Mouse (Mus musculus): ENCODE results near the gene Cactin. TPM values are rescaled to one million over a fixed set of nuclear protein-coding genes. Genes with fewer than 3 reads are reported as not detected.

The Cactin gene
- polyA plus RNA-seq, 1 experiment from 2014 or later: 49.9 TPM

DNA sequence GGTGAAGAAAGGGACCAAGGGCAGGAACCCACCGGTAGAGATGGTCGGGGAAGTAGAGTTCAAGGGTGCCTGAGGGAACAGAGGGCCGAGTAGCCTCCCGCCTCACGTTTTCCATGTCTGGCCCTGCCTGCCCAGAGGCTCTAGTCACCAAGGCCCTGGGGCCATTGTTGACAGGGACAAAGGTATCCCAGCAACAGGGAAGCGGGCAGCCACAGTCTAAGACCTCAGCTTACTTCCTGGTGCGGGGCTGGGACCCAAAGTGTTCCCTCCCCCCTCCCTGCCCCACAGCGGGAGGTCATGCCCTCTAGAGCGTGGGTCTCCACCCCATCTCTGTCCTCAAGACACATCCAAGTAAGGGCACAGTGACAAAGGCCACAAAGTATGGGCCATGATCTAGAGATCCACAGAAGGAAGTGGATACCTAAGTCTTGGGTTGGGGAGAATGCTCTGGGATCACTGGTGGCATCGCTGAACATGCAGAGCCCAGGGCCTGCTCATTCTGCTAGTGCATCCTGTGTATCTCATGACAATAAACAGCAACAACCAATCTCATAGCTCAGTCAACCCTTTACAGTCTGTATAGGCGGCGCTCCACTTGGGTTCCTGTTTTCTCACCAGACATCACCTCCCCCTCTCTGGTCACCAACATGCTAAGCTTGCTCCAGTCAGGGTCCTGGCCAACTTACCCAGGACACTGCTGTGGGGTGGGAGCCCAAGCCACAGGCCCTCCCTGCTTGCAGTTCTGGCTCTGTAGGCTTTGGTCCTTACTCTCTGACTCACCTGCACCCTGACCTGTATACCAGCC is 45.0 kb downstream of the Cactin start, which contains the start of gene 4930404N11Rik:
Gene 4930404N11Rik, minus strand, starts transcription at position 145 of the 805 bp plus-strand sequence.
- H3K36me3 ChIP-seq (ENCODE audit: control insufficient read depth, insufficient read depth, low read length): peaks cover 50% of the 10 kb centered on the region
- H3K4me1 ChIP-seq (replicated peaks; ENCODE audit: control insufficient read depth, insufficient read depth, low read length): peaks cover 45% of the 10 kb centered on the region
- H3K9me3 ChIP-seq (ENCODE audit: control insufficient read depth, low read length): no peaks in the 10 kb centered on the region
- no peaks in the 10 kb centered on the region for H3K27me3 ChIP-seq (replicated peaks; ENCODE audit: control insufficient read depth, insufficient read depth, low read length)
- ATAC-seq (replicated peaks; ENCODE audit: low FRiP score): peak; percentile 7; the same call in 1 of the 2 replicates
- H3K27ac ChIP-seq (ENCODE audit: low read depth, low read length): peak within 1 kb of the TSS; percentile 42
- 28% methylated on average over 12 of the region's 12 CpGs for WGBS
- no peak for DNase-seq (ENCODE audit: low spot score)
- peak within 1 kb of the TSS; percentile 16; the same call in 1 of the 2 replicates for H3K9ac ChIP-seq (ENCODE audit: low read depth, low read length)
- peak within 1 kb of the TSS; percentile 61 for H3K4me2 ChIP-seq
- H3K4me3 ChIP-seq (ENCODE audit: low read depth, low read length): peak within 1 kb of the TSS; percentile 22

DNA sequence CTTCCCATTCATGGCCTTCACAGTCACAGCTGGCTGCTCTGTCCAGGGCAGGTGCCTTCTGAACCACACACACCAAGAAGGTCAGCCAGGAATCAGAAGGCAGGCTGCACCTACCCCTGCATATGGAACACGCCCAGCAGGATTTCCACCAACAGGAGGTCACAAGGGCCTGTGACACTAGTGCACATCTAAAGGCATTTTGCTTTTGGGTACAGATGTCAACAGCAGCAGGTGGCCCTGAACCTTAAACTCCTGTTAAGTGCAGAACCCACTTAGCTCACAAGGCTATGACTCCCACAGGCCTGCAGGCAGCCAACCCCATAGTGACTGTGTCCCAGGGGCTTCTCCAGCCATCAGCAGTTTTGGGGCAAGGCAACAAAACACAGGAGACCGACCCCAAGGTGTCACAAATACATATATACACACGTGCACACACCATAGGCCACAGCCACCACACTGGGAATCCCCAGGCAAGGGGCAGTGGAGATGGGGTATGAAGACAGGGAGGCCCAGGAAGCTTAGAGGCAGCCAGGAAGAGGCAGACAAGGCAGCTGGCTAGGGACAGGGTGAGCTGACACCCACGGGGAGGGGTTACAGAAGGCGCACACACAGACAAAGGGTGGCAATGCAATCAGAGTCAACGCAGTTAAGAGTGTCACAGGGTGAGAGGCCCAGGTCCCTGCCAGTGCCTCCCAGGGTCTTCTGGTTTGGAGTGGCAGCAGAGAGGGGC is 45.7 kb downstream of the Cactin start:
- Histone ChIP-seq H3K4me3 (ENCODE audit: low read depth, low read length) (no peak overlapping the region), H3K27ac (ENCODE audit: low read depth, low read length) (0 out of 2 replicates have a peak overlapping the region, but pooled peaks have one; percentile 35), H3K9me3 (ENCODE audit: control insufficient read depth, low read length) (no peaks in the 10 kb centered on the region), H3K4me1 (replicated peaks; ENCODE audit: control insufficient read depth, insufficient read depth, low read length) (peaks cover 39% of the 10 kb centered on the region), H3K4me2 (no peak overlapping the region), H3K9ac (ENCODE audit: low read depth, low read length) (no peak overlapping the region), H3K27me3 (replicated peaks; ENCODE audit: control insufficient read depth, insufficient read depth, low read length) (no peaks in the 10 kb centered on the region), H3K36me3 (ENCODE audit: control insufficient read depth, insufficient read depth, low read length) (peaks cover 54% of the 10 kb centered on the region)
- WGBS: 73% methylated on average over 6 of the region's 6 CpGs
- ATAC-seq (replicated peaks; ENCODE audit: low FRiP score) (peak; percentile 4; the same call in 1 of the 2 replicates), DNase-seq (ENCODE audit: low spot score) (no peak)

DNA sequence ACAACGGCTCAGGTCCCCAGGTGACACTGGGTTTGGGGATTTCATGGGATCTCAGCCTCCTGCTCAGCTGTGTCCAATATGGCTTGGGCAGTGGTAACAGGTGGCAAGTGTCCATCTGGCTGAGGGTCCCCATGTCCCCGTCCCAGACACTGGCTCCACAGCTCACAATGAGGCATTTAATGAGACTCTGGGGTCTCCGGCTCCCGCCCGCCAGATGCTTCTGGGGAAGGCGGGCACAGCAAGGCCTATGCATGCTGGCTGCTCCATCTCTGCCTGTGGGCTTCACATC is 46.2 kb downstream of the Cactin start:
- no peaks in the 10 kb centered on the region for H3K9me3 ChIP-seq (ENCODE audit: control insufficient read depth, low read length)
- no peaks in the 10 kb centered on the region for H3K27me3 ChIP-seq (replicated peaks; ENCODE audit: control insufficient read depth, insufficient read depth, low read length)
- peaks cover 54% of the 10 kb centered on the region for H3K36me3 ChIP-seq (ENCODE audit: control insufficient read depth, insufficient read depth, low read length)
- no peak overlapping the region for H3K27ac ChIP-seq (ENCODE audit: low read depth, low read length)
- WGBS: 89% methylated on average over 6 of the region's 6 CpGs
- ATAC-seq (replicated peaks; ENCODE audit: low FRiP score): no peak
- H3K4me2 ChIP-seq: no peak overlapping the region
- H3K4me1 ChIP-seq (replicated peaks; ENCODE audit: control insufficient read depth, insufficient read depth, low read length): peaks cover 34% of the 10 kb centered on the region
- DNase-seq (ENCODE audit: low spot score): no peak
- no peak overlapping the region for H3K4me3 ChIP-seq (ENCODE audit: low read depth, low read length)
- no peak overlapping the region for H3K9ac ChIP-seq (ENCODE audit: low read depth, low read length)

DNA sequence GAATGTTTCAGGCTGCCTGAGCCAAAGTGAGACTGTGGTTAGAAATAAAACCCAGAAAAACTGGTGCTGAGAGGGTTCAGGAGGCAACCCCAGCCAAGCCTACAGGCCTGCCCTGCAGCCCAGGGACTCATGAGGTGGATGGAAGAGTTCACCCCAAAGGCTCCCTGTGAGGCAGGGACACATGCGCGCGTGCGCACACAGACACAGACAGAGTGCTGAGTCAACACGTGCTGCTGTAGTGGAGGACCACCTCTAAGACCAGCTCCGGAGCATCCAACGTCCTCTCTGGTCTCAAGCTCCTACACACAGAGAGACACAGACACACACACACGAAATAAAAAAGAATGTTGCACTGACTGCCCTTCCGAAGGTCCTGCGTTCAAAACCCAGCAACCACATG is 54.4 kb downstream of the Cactin start:
- H3K9me3 ChIP-seq (ENCODE audit: control insufficient read depth, low read length): no peaks in the 10 kb centered on the region
- H3K4me2 ChIP-seq: no peak overlapping the region
- no peak overlapping the region for H3K4me3 ChIP-seq (ENCODE audit: low read depth, low read length)
- 93% methylated on average over 10 of the region's 10 CpGs for WGBS
- ATAC-seq (replicated peaks; ENCODE audit: low FRiP score) (no peak), DNase-seq (ENCODE audit: low spot score) (no peak)
- no peak overlapping the region for H3K9ac ChIP-seq (ENCODE audit: low read depth, low read length)
- H3K27ac ChIP-seq (ENCODE audit: low read depth, low read length): no peak overlapping the region; the same call in 1 of the 2 replicates
- H3K27me3 ChIP-seq (replicated peaks; ENCODE audit: control insufficient read depth, insufficient read depth, low read length): no peaks in the 10 kb centered on the region
- H3K36me3 ChIP-seq (ENCODE audit: control insufficient read depth, insufficient read depth, low read length): peaks cover 36% of the 10 kb centered on the region
- peaks cover 25% of the 10 kb centered on the region for H3K4me1 ChIP-seq (replicated peaks; ENCODE audit: control insufficient read depth, insufficient read depth, low read length)

Small RNA genes within 50 kb of the gene (microRNA-seq; reads per million reads assigned to microRNA genes)
- gene Mir3057 (ENCODE audit: borderline number of aligned reads): 15.1 reads per million, percentile 27 among the genes with 10 or more reads in this experiment

Other genes starting within 250 kb of the Cactin start
- gene Creb3l3, start 222.2 kb upstream of the Cactin start, polyA plus RNA-seq (2014; fragmentation: Nextera tagmentation; extraction: Ambion mirVana): 17.3 and 17.6 TPM in 2 replicates
- gene Map2k2, start 215.2 kb upstream of the Cactin start, polyA plus RNA-seq (2014; fragmentation: Nextera tagmentation; extraction: Ambion mirVana): 201 and 207 TPM in 2 replicates
- gene Zbtb7a, start 185.9 kb upstream of the Cactin start, polyA plus RNA-seq (2014; fragmentation: Nextera tagmentation; extraction: Ambion mirVana): 31.6 and 34.2 TPM in 2 replicates
- 41.2 and 50.9 TPM in 2 replicates for gene Pias4, start 153.2 kb upstream of the Cactin start, polyA plus RNA-seq (2014; fragmentation: Nextera tagmentation; extraction: Ambion mirVana)
- gene Eef2, start 144.5 kb upstream of the Cactin start, polyA plus RNA-seq (2014; fragmentation: Nextera tagmentation; extraction: Ambion mirVana): 626 and 647 TPM in 2 replicates
- 44.5 and 45.6 TPM in 2 replicates for gene Dapk3, start 138.1 kb upstream of the Cactin start, polyA plus RNA-seq (2014; fragmentation: Nextera tagmentation; extraction: Ambion mirVana)
- not detected in 2 replicates for gene 4930442H23Rik, start 137.3 kb upstream of the Cactin start, polyA plus RNA-seq (2014; fragmentation: Nextera tagmentation; extraction: Ambion mirVana)
- not detected in 2 replicates for gene Nmrk2, start 119.1 kb upstream of the Cactin start, polyA plus RNA-seq (2014; fragmentation: Nextera tagmentation; extraction: Ambion mirVana)
- gene Atcay, start 90.3 kb upstream of the Cactin start, polyA plus RNA-seq (2014; fragmentation: Nextera tagmentation; extraction: Ambion mirVana): 0.05 TPM in 1 of 2 replicates, not detected in the other
- 1.3 and 2.1 TPM in 2 replicates for gene Zfr2, start 87.9 kb upstream of the Cactin start, polyA plus RNA-seq (2014; fragmentation: Nextera tagmentation; extraction: Ambion mirVana)
- 2.1 TPM in 2 replicates for gene Matk, start 68.2 kb upstream of the Cactin start, polyA plus RNA-seq (2014; fragmentation: Nextera tagmentation; extraction: Ambion mirVana)
- gene Mrpl54, start 54.2 kb upstream of the Cactin start, polyA plus RNA-seq (2014; fragmentation: Nextera tagmentation; extraction: Ambion mirVana): 226 and 233 TPM in 2 replicates
- gene Apba3, start 54.1 kb upstream of the Cactin start, polyA plus RNA-seq (2014; fragmentation: Nextera tagmentation; extraction: Ambion mirVana): 47.5 and 55.0 TPM in 2 replicates
- gene Tjp3, start 29.5 kb upstream of the Cactin start, polyA plus RNA-seq (2014; fragmentation: Nextera tagmentation; extraction: Ambion mirVana): 1.8 TPM in 2 replicates
- gene Pip5k1c, start 28.1 kb upstream of the Cactin start, polyA plus RNA-seq (2014; fragmentation: Nextera tagmentation; extraction: Ambion mirVana): 40.0 and 42.5 TPM in 2 replicates
- gene Tbxa2r, start 7.6 kb downstream of the Cactin start, polyA plus RNA-seq (2014; fragmentation: Nextera tagmentation; extraction: Ambion mirVana): 7.8 and 7.9 TPM in 2 replicates
- gene Gipc3, start 22.2 kb downstream of the Cactin start, polyA plus RNA-seq (2014; fragmentation: Nextera tagmentation; extraction: Ambion mirVana): not detected in 2 replicates
- 68.6 and 69.2 TPM in 2 replicates for gene Hmg20b, start 29.4 kb downstream of the Cactin start, polyA plus RNA-seq (2014; fragmentation: Nextera tagmentation; extraction: Ambion mirVana)
- gene Mfsd12, start 36.4 kb downstream of the Cactin start, polyA plus RNA-seq (2014; fragmentation: Nextera tagmentation; extraction: Ambion mirVana): 11.2 TPM in 2 replicates
- 0.64 and 0.68 TPM in 2 replicates for gene 4930404N11Rik, start 44.7 kb downstream of the Cactin start, polyA plus RNA-seq (2014; fragmentation: Nextera tagmentation; extraction: Ambion mirVana)
- 74.0 and 75.9 TPM in 2 replicates for gene Fzr1, start 57.4 kb downstream of the Cactin start, polyA plus RNA-seq (2014; fragmentation: Nextera tagmentation; extraction: Ambion mirVana)
- 97.4 and 99.3 TPM in 2 replicates for gene Dohh, start 63.3 kb downstream of the Cactin start, polyA plus RNA-seq (2014; fragmentation: Nextera tagmentation; extraction: Ambion mirVana)
- 1.3 and 1.9 TPM in 2 replicates for gene Gm48551, start 63.4 kb downstream of the Cactin start, polyA plus RNA-seq (2014; fragmentation: Nextera tagmentation; extraction: Ambion mirVana)
- gene Gm48552, start 67.9 kb downstream of the Cactin start, polyA plus RNA-seq (2014; fragmentation: Nextera tagmentation; extraction: Ambion mirVana): 0.62 and 0.67 TPM in 2 replicates
- gene Smim24, start 71.9 kb downstream of the Cactin start, polyA plus RNA-seq (2014; fragmentation: Nextera tagmentation; extraction: Ambion mirVana): 3.8 and 4.5 TPM in 2 replicates
- gene Nfic, start 134.5 kb downstream of the Cactin start, polyA plus RNA-seq (2014; fragmentation: Nextera tagmentation; extraction: Ambion mirVana): 15.4 and 21.4 TPM in 2 replicates
- gene Celf5, start 161.6 kb downstream of the Cactin start, polyA plus RNA-seq (2014; fragmentation: Nextera tagmentation; extraction: Ambion mirVana): 0.12 TPM in 1 of 2 replicates, not detected in the other
- 92.2 and 97.9 TPM in 2 replicates for gene Ncln, start 175.3 kb downstream of the Cactin start, polyA plus RNA-seq (2014; fragmentation: Nextera tagmentation; extraction: Ambion mirVana)
- gene S1pr4, start 179.0 kb downstream of the Cactin start, polyA plus RNA-seq (2014; fragmentation: Nextera tagmentation; extraction: Ambion mirVana): 4.5 and 4.6 TPM in 2 replicates
- gene Gna15, start 203.1 kb downstream of the Cactin start, polyA plus RNA-seq (2014; fragmentation: Nextera tagmentation; extraction: Ambion mirVana): 10.1 and 11.3 TPM in 2 replicates
- gene Gna11, start 224.1 kb downstream of the Cactin start, polyA plus RNA-seq (2014; fragmentation: Nextera tagmentation; extraction: Ambion mirVana): 46.4 and 47.0 TPM in 2 replicates
- gene Aes, start 238.4 kb downstream of the Cactin start, polyA plus RNA-seq (2014; fragmentation: Nextera tagmentation; extraction: Ambion mirVana): 213 and 229 TPM in 2 replicates